Mouse (Mus musculus) frontal cortex, postnatal 36 days (tissue): ENCODE measurements around the gene Jmjd1c.
A peak's percentile ranks its signal among the peaks of the same experiment; 100 is the strongest.

Experiments
- DNase-seq, 2 experiments: peaks; one replicate each; pipeline ENCODE4 v3.0.0; 2022; ENCODE audit warnings: low spot score in 2 of 2

Gene Jmjd1c

DNA sequence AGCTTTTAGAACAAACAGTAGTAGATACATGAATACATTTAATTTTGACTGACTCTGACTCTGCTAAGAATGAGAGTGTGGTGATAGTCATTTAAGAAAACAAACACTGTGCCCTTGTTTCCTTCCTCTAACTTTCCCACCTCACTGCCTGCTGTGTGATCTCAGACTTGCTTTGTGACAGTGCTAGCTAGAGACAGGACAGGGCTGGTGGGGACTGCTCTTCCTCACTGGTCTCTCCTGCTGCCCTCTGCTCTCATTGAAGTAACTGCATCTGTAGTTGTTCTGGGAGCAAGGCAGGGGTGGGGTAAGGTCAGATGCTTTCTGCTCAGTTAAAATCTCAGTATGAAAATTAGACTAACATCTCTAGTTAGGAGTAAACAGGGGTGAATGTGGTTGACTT lies 93.1 kb downstream of the Jmjd1c start:
- no peak for DNase-seq

DNA sequence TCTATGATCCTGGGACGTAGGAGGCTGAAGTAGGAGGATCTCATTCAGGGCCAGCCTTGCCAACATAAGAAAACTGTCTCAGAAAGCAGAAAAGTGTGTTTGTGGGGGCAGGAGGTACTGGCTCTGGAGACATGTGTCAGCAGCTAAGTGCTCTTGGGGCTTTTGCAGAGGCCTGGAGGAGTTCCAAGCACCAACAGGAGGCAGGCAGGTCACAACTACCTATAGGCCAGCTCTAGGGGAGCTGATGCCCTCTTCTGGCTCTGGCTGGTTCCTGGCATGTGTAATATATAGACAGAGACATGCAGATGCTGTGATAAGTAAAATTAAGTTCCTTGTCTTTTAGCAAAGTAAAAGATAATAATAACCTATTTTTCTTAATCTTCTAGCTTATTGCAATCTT lies 94.3 kb downstream of the Jmjd1c start:
- DNase-seq, result peak in 1 of 2 experiments; percentile 39

DNA sequence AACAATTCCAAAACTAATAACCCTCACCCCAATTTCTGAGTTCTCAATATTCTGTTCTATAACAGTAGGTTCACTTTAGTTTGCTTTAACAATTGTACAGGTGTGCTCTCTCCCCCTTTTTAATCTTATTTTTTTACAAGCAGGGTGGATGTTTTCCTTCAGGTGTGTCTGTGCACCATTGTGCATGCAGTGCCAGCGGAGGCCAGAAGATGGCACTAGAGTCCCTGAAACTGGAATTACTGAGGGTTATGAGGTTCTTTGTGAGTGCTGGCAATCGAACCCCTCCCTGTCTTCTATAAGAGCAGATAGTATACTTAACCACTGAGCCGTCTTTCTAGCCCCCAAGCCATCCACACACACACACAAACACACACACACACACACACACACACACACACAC lies 96.4 kb downstream of the Jmjd1c start:
- no peak for DNase-seq

DNA sequence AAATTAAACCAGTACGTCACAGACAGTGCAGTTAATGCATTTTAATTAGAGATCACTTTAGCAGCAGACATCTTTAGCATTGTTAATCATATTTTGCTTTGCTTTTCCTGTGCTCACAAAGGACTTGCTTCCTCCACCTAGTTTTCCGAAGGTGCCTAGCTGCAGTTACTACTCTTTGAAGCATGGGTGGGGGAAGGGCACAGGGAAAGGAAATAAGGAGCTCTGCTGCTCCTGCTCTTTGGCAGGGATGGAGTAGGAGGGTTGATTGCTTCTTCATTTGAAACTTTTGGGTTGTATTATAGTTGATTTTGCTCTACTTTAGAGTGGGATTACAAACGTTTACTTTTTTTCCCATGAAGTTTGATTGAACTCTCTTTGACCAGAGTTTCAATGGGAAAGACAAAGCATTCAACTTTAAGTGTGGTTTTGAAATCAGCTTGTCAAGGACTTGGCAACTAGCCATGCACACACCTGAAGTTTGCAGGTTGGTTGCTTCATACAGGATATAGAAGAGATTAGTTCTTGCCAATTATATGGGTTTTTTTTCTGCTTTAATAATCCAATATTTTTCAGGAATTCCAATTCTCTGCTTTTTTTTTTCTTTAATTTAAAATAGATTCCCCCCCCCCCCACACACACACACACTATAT lies 97.2 kb downstream of the Jmjd1c start:
- DNase-seq, result no peak

DNA sequence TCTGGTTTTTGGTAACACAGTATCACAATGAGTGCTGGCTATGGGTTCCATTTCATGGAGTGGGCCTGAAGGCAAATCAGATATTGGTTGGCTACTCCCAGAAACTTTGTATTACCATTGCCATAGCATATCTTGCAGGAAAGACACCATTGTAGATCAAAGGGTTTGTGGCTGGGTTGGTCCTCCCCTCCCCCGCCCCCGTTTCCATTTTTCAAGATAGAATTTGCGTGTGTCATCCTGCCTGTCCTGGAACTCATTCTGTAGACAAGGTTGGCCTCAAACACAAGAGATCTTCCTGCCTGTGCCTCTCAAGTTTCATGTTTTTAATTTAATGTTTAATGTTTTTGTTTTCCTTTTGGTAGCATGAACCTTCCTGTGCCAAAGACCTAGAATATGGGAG lies 98.1 kb downstream of the Jmjd1c start:
- DNase-seq, result no peak

DNA sequence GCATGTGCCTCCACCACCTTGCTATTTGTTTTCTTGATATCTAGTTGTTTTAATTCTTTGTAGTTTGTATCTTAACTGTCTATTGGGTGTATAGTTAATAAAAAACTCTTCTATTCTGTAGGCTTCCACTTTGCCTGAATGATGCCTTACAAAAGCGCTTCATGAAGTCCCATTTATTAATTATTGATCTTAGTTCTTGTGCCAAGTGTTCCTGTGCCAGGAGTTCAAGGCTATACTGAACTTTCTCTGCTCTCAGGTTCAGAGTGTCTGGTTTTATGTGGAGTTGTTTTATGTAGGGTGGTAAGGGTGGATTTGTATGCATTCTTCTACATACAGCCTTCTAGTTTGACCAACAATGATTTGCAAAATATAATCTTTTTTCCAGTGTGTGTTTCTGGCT lies 99.7 kb downstream of the Jmjd1c start:
- no peak for DNase-seq

DNA sequence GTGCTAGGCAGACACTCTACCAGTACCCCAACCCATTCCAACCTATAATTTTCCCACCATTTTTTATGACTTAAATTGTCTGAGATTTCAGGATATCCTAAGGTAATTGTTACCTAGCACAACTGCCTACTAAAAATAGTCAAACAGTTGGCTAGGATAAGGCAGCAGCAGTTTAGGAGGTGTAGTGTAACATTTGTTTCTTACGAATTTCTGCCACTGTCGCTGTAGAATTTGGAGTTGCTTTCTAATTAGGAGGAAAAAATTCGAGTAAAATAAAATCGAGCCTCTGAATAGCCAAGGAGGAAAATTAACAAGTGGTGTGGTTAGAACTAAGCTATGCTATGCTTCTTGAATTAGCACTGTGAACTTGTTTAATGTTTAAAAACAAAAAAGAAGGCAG lies 101.3 kb downstream of the Jmjd1c start:
- DNase-seq, result no peak

DNA sequence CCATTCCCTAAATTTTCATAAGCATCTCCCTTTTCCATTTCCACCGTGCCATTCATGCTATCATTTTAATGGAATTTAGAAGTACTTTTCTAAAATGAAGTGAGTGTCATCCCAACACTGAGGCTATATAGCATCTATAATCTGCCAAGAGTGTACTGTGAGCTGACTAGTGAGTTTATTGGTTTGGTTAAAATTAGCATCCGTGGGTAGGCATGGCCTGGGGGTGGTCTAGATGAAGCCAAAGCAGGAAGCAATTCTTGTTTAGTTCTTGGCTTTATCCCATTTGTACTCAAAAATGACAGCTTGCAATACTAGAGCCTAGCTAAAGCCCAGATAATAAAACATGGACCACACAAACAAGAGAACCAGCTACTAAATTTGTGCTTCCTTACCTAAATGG lies 101.9 kb downstream of the Jmjd1c start:
- no peak for DNase-seq

DNA sequence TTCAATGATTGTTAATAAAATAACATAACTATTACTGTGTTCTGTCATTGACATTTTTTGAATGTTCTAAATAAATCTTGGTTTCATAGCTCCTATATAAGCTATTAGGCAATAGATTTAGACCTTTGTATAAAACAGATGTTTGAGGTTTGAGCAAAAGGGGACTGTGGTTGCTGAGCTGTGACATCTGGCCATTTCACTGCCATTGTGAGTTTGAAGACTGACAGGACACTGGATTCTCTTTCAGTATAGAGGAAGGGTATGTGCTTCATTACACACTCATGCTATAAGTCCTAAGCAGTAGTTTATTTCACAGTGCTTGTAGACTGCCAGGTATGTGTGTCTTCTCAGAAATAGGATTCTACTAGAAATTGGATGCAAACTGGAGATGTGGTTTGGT lies 105.8 kb downstream of the Jmjd1c start:
- DNase-seq, result no peak

DNA sequence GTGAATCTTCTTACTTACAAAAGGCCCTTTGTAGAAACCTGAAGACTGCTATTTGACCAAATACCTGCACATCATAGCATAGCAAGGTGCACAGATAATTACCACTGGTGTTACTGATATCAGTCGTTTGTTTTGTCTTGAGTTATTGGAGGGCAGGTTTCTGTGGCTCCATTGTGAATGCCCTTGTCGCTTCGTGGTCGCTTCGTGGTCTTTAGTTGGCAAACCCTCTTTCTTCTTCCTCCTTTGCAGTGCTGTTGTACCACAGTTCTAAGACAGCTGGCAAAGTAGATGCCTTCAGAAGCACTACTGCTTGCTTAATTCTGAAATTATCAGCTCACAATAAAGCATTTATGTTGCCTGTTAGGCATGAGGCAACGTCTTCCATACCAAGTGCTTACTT lies 106.5 kb downstream of the Jmjd1c start:
- DNase-seq, result no peak

DNA sequence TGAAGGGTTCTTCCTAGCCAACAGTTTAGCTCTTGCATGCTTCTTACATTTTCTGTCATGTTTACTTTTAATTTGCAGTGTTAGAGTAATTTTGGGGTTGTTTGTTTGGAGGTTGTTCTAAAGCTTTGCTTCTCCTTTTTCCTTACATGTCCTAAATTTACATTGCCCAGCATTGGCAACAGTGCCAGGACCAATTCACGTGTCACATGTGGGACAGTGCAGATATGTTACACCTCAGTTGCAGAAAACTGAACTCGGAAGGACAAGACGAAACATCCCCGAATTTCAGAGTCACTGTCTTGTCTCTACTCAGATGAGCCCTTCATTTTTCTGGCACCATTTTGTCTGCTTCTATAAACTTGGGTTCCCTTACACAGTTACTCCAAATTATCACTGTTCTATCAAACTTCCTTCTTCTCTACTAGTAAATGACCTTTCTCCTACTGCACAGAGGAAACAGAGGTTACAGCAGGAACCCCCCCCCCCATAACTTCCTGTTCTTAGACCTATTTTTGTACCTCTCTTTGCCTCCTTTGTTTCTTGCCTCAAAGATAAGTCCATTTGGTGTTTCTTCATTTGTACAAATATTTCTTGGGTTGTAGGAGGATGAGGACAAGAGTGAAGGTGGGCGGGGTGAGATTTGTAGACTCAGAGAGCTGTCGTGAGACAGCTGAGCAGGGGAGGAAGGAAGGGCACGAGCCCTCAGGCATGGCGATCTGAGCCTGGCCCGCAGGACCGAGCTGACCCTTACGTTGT lies 108.9 kb downstream of the Jmjd1c start:
- no peak for DNase-seq

DNA sequence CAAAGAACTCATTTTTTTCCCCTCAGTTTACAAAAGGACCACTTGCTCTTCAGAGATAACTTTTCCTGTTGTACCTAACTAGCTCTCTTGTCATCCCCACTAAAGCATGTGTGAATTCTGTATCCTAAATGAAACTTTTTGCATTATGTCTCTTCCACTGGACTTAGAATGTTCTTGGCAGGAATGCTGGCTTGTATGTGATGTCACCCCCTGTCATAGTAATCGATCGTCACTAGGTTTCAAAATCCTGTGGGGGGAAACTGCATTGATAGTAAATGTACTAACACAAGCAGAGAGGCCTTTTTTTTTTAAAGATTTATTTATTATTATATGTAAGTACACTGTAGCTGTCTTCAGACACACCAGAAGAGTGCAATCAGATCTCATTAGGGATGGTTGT lies 112.0 kb downstream of the Jmjd1c start:
- no peak for DNase-seq

DNA sequence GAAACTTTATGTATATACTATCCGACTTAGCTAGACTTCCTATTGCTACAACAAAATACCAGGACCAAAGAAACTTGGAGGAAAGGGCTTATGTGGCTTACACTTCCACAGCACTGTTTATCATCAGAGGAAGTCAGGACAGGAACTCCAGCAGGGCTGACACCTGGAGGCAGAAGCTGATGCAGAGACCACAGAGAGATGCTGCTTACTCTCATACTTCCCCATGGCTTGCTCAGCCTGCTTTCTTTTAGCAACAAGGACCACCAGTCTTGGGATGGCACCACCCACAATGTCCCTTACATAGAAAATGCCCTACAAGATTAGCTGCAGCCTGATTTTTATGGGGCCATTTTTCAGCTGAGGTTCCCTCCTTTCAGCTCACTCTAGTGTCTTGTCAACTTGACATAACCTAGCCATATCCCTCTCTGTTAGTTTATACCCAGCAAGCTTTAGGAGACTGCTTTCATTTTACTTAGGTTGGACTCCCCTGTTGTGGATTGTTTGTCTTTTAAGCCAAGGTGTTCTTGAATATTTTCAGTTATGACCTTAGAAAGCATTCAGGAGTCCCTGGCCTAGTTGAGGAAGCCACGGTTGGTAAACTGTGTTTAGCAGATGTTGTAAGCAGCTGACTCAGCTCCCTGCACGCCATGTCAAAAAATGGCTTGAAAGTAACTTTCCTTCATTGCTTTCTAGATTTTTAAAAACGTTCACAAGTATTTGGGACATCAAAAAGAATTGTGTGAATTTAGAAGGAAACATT lies 114.2 kb downstream of the Jmjd1c start:
- DNase-seq, result no peak

DNA sequence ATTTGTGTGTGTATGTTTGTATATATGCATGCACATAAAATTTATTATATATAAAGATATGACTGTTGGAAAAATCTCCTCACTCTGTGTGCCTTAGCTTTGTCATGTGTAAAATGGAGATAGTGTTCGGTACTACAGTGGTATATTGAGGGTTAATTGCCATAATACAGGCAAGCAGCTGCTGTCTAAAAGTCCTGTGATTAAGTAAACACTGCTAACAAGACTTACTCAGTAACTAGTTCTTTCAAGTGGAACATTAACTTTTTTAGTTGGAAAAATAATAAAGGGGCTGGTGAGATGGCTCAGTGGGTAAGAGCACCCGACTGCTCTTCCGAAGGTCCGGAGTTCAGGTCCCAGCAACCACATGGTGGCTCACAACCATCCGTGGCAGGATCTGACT lies 116.1 kb downstream of the Jmjd1c start:
- DNase-seq, result no peak

DNA sequence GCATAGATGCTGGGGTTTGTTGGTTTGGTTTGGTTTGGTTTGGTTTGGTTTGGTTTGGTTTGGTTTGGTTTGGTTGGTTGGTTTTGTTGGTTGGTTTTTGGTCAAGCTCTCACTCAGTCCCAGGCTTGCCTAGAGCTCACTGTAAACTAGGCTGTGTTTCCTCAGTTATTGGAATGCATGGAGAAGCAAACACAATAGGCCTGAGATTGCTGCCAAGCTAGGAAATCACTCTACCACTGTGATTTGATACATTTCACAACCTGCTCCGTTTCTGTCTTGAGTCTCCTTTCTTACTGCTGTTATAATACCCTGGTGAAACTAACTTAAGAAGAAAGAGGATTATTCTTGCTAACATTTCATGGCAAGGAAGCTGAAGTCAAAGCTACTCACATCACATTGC lies 117.8 kb downstream of the Jmjd1c start:
- DNase-seq, result no peak

DNA sequence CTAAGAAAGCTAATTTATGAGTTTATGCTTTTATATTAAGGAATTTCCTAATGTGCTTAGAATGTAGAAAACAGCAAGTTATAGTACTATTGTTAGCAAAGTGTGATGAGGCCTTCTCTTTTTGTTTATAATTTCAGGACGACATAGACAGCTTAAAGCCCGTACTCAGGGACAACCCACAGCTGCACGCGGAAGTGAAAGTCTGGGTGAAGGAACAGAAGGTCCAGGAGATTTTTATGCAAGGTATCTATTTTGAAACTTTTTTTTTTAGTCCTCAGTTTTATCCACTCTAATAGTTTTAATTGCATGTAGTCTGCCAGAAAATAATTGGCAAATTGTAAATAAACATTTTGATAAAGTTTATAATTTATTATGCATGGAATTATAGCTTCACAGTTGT lies 119.2 kb downstream of the Jmjd1c start:
- no peak for DNase-seq

DNA sequence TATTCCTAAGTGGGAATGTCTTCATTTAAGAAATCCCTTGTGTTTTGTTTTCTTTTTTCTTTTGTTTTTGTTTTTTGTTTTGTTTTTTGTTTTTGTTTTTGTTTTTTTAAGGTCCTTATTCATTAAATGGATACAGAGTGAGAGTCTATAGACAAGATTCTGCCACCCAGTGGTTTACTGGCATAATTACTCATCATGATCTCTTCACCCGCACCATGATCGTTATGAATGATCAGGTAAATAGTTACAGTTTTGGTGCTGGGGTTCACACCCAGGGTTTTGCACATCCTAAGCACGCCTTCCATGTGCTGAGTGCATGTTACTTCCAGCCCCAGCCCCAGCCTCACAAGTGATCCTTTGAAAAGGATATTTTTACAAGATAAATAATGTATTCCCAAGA lies 120.9 kb downstream of the Jmjd1c start:
- no peak for DNase-seq

DNA sequence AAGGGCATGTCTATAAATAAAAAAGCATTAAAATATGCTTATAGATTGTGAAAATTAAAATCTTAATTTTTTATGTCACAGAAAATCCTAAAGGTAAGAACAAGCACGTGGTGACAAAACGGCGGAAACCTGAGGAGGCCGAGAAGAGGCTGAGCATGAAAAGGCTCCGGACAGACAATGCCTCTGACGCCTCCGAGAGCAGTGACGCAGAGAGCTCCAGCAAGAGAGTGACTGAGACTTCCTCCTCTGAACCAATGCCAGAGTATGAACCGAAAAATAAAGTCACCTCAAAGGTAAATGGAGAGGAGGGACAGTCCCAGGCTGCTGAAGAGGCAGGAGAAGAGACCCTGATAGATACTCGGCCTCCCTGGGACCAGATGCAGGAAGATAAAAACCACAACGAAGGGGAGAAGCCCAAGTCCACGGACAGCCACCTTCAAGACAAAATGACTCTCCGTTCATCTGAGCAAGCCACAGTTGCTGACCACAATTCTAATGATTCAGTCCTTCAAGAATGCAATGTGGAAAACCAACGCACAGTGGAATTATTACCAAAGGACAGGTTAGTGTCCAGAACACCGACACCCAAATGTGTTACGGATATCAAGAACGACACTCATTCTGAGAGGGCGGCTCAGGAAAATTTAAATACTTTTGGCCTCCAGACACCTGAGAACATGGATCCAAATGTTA lies 123.1 kb downstream of the Jmjd1c start:
- DNase-seq, result no peak

DNA sequence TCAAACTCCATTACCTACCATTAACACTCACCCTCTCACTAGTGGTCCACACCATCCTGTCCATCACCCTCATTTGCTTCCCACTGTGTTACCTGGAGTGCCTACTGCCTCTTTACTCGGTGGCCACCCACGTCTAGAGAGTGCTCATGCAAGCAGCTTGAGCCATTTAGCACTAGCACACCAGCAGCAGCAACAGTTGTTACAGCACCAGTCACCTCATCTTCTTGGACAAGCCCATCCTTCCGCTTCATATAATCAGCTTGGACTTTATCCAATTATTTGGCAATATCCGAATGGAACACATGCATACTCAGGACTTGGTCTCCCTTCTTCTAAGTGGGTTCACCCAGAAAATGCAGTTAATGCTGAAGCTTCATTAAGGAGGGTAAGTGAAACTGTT lies 124.3 kb downstream of the Jmjd1c start:
- no peak for DNase-seq

DNA sequence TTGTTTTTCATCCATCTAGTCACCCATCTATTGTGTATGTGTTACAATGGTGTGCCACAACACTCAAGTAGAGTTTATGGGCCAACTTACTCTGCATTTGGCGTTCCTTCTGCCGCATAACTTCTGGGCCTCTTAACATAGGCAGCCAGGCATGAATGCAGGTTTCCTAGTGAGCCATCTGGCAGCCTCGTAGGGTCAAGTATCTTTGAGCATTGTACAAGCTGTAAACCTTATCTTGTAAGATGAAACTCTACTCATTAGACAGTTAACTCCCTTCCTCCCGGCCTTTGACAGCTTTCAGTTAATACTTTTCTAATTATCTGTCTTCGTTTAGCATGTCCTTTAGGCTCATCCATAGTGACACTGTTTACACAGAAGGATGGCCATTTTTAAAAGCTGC lies 125.4 kb downstream of the Jmjd1c start:
- DNase-seq, result no peak

DNA sequence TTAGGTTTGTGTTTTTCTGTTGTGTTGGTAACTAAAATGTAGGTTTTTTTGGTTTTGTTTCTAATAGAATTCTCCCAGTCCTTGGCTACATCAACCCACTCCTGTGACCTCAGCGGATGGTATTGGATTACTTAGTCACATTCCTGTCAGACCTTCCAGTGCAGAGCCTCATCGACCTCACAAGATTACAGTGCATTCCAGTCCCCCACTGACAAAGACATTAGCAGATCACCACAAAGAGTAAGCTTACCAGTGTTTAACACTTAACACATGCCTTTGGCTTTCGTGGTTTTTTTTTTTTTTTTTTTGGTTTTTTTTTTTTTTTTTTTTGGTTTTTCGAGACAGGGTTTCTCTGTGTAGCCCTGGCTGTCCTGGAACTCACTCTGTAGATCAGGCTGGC lies 128.0 kb downstream of the Jmjd1c start:
- no peak for DNase-seq

DNA sequence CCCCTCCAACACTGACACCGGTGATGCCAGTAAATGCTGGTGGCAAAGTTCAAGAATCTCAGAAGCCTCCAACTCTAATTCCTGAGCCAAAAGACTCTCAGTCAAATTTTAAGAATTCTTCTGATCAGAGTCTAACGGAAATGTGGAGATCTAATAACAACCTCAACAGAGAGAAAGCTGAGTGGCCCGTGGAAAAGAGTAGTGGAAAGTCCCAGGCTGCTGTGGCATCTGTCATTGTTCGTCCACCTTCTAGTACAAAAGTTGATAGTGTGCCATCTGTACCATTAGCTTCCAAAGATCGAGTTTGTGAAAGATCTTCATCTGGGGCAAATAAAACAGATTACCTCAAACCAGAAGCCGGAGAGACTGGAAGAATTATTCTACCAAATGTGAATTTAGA lies 129.6 kb downstream of the Jmjd1c start:
- no peak for DNase-seq
